Mouse (Mus musculus): ENCODE data around the gene Irf3. TPM values are rescaled to one million over a fixed set of nuclear protein-coding genes. Genes with fewer than 3 reads are reported as not detected.

Gene Irf3
- polyA plus RNA-seq, 1 experiment from 2014 or later: 52.7 TPM

- peaks cover 26% of the 10 kb centered on the region for H3K4me1 ChIP-seq (ENCODE audit: control insufficient read depth, insufficient read depth, low read length)
- H3K4me2 ChIP-seq (ENCODE audit: low read length): peak overlapping the region; percentile 68
- no peaks in the 10 kb centered on the region for H3K9me3 ChIP-seq (replicated peaks; ENCODE audit: control insufficient read depth, low read length)
- H3K36me3 ChIP-seq (ENCODE audit: control insufficient read depth, insufficient read depth, low read length): peaks cover 44% of the 10 kb centered on the region
- DNase-seq (ENCODE audit: low spot score) (no peak), ATAC-seq (no peak)
- WGBS: 79% methylated on average over 6 of the region's 7 CpGs
- no peaks in the 10 kb centered on the region for H3K27me3 ChIP-seq (replicated peaks; ENCODE audit: control insufficient read depth, insufficient read depth, low read length)
- peak overlapping the region; percentile 82 for H3K4me3 ChIP-seq (ENCODE audit: low read depth, low read length)
- H3K27ac ChIP-seq (ENCODE audit: low read depth, low read length): no peak overlapping the region
- H3K9ac ChIP-seq (ENCODE audit: low read length): peak overlapping the region; percentile 91; the same call in 1 of the 2 replicates
Measured at GRCm38 (mm10) chr7:44983944-44984832, 13.3 kb upstream of the Irf3 start.

GRCm38 (mm10) chr7:44984833-44985164 lies 12.6 kb upstream of the Irf3 start:
- WGBS: 46% methylated on average over 3 of the region's 3 CpGs
- DNase-seq (ENCODE audit: low spot score) (no peak), ATAC-seq (no peak)
- H3K27me3 ChIP-seq (replicated peaks; ENCODE audit: control insufficient read depth, insufficient read depth, low read length): no peaks in the 10 kb centered on the region
- peak overlapping the region; percentile 82 for H3K4me3 ChIP-seq (ENCODE audit: low read depth, low read length)
- H3K4me1 ChIP-seq (ENCODE audit: control insufficient read depth, insufficient read depth, low read length): peaks cover 26% of the 10 kb centered on the region
- H3K36me3 ChIP-seq (ENCODE audit: control insufficient read depth, insufficient read depth, low read length): peaks cover 40% of the 10 kb centered on the region
- peak overlapping the region; percentile 91; the same call in 1 of the 2 replicates for H3K9ac ChIP-seq (ENCODE audit: low read length)
- H3K4me2 ChIP-seq (ENCODE audit: low read length): peak overlapping the region; percentile 68
- H3K9me3 ChIP-seq (replicated peaks; ENCODE audit: control insufficient read depth, low read length): no peaks in the 10 kb centered on the region
- peak overlapping the region; percentile 39; the same call in 1 of the 2 replicates for H3K27ac ChIP-seq (ENCODE audit: low read depth, low read length)

- under 1% methylated on average over 43 of the region's 45 CpGs for WGBS
- H3K9me3 ChIP-seq (replicated peaks; ENCODE audit: control insufficient read depth, low read length): no peaks in the 10 kb centered on the region
- peak; percentile 1 for ATAC-seq
- peaks cover 37% of the 10 kb centered on the region for H3K36me3 ChIP-seq (ENCODE audit: control insufficient read depth, insufficient read depth, low read length)
- no peaks in the 10 kb centered on the region for H3K27me3 ChIP-seq (replicated peaks; ENCODE audit: control insufficient read depth, insufficient read depth, low read length)
- peak; percentile 69 for DNase-seq (ENCODE audit: low spot score)
- peak overlapping the region; percentile 82 for H3K4me3 ChIP-seq (ENCODE audit: low read depth, low read length)
- H3K9ac ChIP-seq (ENCODE audit: low read length): peak overlapping the region; percentile 91
- peaks cover 26% of the 10 kb centered on the region for H3K4me1 ChIP-seq (ENCODE audit: control insufficient read depth, insufficient read depth, low read length)
- H3K27ac ChIP-seq (ENCODE audit: low read depth, low read length): peak overlapping the region; percentile 94
- peak overlapping the region; percentile 68 for H3K4me2 ChIP-seq (ENCODE audit: low read length)
Measured at GRCm38 (mm10) chr7:44985595-44986191, 11.8 kb upstream of the Irf3 start.

- H3K4me3 ChIP-seq (ENCODE audit: low read depth, low read length): peak within 1 kb of the TSS; percentile 82
- H3K27ac ChIP-seq (ENCODE audit: low read depth, low read length): peak within 1 kb of the TSS; percentile 94
- ATAC-seq (peak; percentile 96), DNase-seq (ENCODE audit: low spot score) (peak; percentile 100)
- peak within 1 kb of the TSS; percentile 70 for H3K4me2 ChIP-seq (ENCODE audit: low read length)
- H3K36me3 ChIP-seq (ENCODE audit: control insufficient read depth, insufficient read depth, low read length): peaks cover 37% of the 10 kb centered on the region
- H3K27me3 ChIP-seq (replicated peaks; ENCODE audit: control insufficient read depth, insufficient read depth, low read length): no peaks in the 10 kb centered on the region
- peaks cover 26% of the 10 kb centered on the region for H3K4me1 ChIP-seq (ENCODE audit: control insufficient read depth, insufficient read depth, low read length)
- no peaks in the 10 kb centered on the region for H3K9me3 ChIP-seq (replicated peaks; ENCODE audit: control insufficient read depth, low read length)
- WGBS: under 1% methylated on average over 42 of the region's 42 CpGs
- peak within 1 kb of the TSS; percentile 91 for H3K9ac ChIP-seq (ENCODE audit: low read length)
Measured at GRCm38 (mm10) chr7:44986192-44986878, 11.1 kb upstream of the Irf3 start, which contains the start of gene Prmt1. Prmt1 (minus strand) TSS chr7:44986568.

- WGBS: under 1% methylated on average over 29 of the region's 29 CpGs
- no peak for DNase-seq (ENCODE audit: low spot score)
- peak; percentile 16 for ATAC-seq
Measured at GRCm38 (mm10) chr7:44986879-44987718, 10.3 kb upstream of the Irf3 start.

GRCm38 (mm10) chr7:44996672-44997071 lies 776 bp upstream of the Irf3 start:
- Histone ChIP-seq H3K27ac (ENCODE audit: low read depth, low read length) (no peak overlapping the region), H3K4me1 (ENCODE audit: control insufficient read depth, insufficient read depth, low read length) (peaks cover 16% of the 10 kb centered on the region), H3K27me3 (replicated peaks; ENCODE audit: control insufficient read depth, insufficient read depth, low read length) (no peaks in the 10 kb centered on the region), H3K36me3 (ENCODE audit: control insufficient read depth, insufficient read depth, low read length) (peaks cover 49% of the 10 kb centered on the region), H3K4me3 (ENCODE audit: low read depth, low read length) (peak overlapping the region; percentile 45), H3K4me2 (ENCODE audit: low read length) (peak overlapping the region; percentile 81), H3K9ac (ENCODE audit: low read length) (peak overlapping the region; percentile 59), H3K9me3 (replicated peaks; ENCODE audit: control insufficient read depth, low read length) (no peaks in the 10 kb centered on the region)
- ATAC-seq (no peak), DNase-seq (ENCODE audit: low spot score) (no peak)
- 11% methylated on average over 10 of the region's 10 CpGs for WGBS

More at GRCm38 (mm10) chr7:44986879-44987718, 10.3 kb upstream of the Irf3 start:
- Histone ChIP-seq H3K4me2 (ENCODE audit: low read length) (peak overlapping the region; percentile 70), H3K9me3 (replicated peaks; ENCODE audit: control insufficient read depth, low read length) (no peaks in the 10 kb centered on the region), H3K9ac (ENCODE audit: low read length) (peak overlapping the region; percentile 79), H3K27me3 (replicated peaks; ENCODE audit: control insufficient read depth, insufficient read depth, low read length) (no peaks in the 10 kb centered on the region), H3K36me3 (ENCODE audit: control insufficient read depth, insufficient read depth, low read length) (peaks cover 33% of the 10 kb centered on the region), H3K4me3 (ENCODE audit: low read depth, low read length) (peak overlapping the region; percentile 82), H3K4me1 (ENCODE audit: control insufficient read depth, insufficient read depth, low read length) (peaks cover 26% of the 10 kb centered on the region), H3K27ac (ENCODE audit: low read depth, low read length) (peak overlapping the region; percentile 93)

- WGBS: 3% methylated on average over 15 of the region's 15 CpGs
- H3K4me3 ChIP-seq (ENCODE audit: low read depth, low read length): peak overlapping the region; percentile 45
- H3K36me3 ChIP-seq (ENCODE audit: control insufficient read depth, insufficient read depth, low read length): peaks cover 53% of the 10 kb centered on the region
- ATAC-seq: no peak; the same call in 1 of the 2 replicates
- H3K9ac ChIP-seq (ENCODE audit: low read length): peak overlapping the region; percentile 75
- H3K9me3 ChIP-seq (replicated peaks; ENCODE audit: control insufficient read depth, low read length): no peaks in the 10 kb centered on the region
- H3K4me2 ChIP-seq (ENCODE audit: low read length): peak overlapping the region; percentile 81
- H3K27ac ChIP-seq (ENCODE audit: low read depth, low read length): peak overlapping the region; percentile 76
- DNase-seq (ENCODE audit: low spot score): no peak
- peaks cover 16% of the 10 kb centered on the region for H3K4me1 ChIP-seq (ENCODE audit: control insufficient read depth, insufficient read depth, low read length)
- H3K27me3 ChIP-seq (replicated peaks; ENCODE audit: control insufficient read depth, insufficient read depth, low read length): no peaks in the 10 kb centered on the region
Measured at GRCm38 (mm10) chr7:44997940-44998428, 536 bp downstream of the Irf3 start.

- peaks cover 53% of the 10 kb centered on the region for H3K36me3 ChIP-seq (ENCODE audit: control insufficient read depth, insufficient read depth, low read length)
- DNase-seq (ENCODE audit: low spot score) (peak; percentile 29), ATAC-seq (no peak)
- H3K4me3 ChIP-seq (ENCODE audit: low read depth, low read length): peak within 1 kb of the TSS; percentile 45
- H3K27ac ChIP-seq (ENCODE audit: low read depth, low read length): peak within 1 kb of the TSS; percentile 76
- no peaks in the 10 kb centered on the region for H3K27me3 ChIP-seq (replicated peaks; ENCODE audit: control insufficient read depth, insufficient read depth, low read length)
- no peaks in the 10 kb centered on the region for H3K9me3 ChIP-seq (replicated peaks; ENCODE audit: control insufficient read depth, low read length)
- peaks cover 16% of the 10 kb centered on the region for H3K4me1 ChIP-seq (ENCODE audit: control insufficient read depth, insufficient read depth, low read length)
- WGBS: 3% methylated on average over 18 of the region's 18 CpGs
- H3K9ac ChIP-seq (ENCODE audit: low read length): peak within 1 kb of the TSS; percentile 75
- peak within 1 kb of the TSS; percentile 81 for H3K4me2 ChIP-seq (ENCODE audit: low read length)
Measured at GRCm38 (mm10) chr7:44998501-44998955, 1.1 kb downstream of the Irf3 start, which contains the start of gene Bcl2l12. Bcl2l12 (minus strand) TSS chr7:44998712.
